Mouse (Mus musculus) midbrain, embryonic 14.5 days (tissue): ENCODE results near the gene Vmn1r39. TPM values are rescaled to one million over a fixed set of nuclear protein-coding genes. Genes with fewer than 3 reads are reported as not detected.
"Not testable (repeated sequence)": the region's sequence is repeated elsewhere in the genome, so short reads cannot be mapped to it uniquely, and the experiment has no call there.

ENCODE experiments used
- ATAC-seq: fragments of 200-750 bp; cut with Nextera tagmentation; 2 replicates; pipeline ENCODE4 v1.8.0; 2017; ENCODE audit warnings: moderate number of reproducible peaks, moderate library complexity; ENCODE audit not compliant: low FRiP score, low TSS enrichment
- DNase-seq: peaks from one replicate; pipeline ENCODE4 v3.0.0-alpha.2; 2015
- H3K27ac ChIP-seq: fragments of 300-500 bp; sonication (generic); replicated peaks from 2 replicates; pipeline ENCODE4 v1.5.1; 2014; ENCODE audit warnings: mild to moderate bottlenecking, low read depth, low read length, moderate library complexity
- H3K27me3 ChIP-seq: fragments of 300-500 bp; sonication (generic); 2 replicates; pipeline ENCODE4 v1.6.1; 2014; ENCODE audit warnings: low read length, control low read depth, mixed read lengths; ENCODE audit not compliant: control insufficient read depth, insufficient read depth
- H3K36me3 ChIP-seq: fragments of 300-500 bp; sonication (generic); 2 replicates; pipeline ENCODE4 v1.6.1; 2014; ENCODE audit warnings: low read length, control low read depth; ENCODE audit not compliant: control insufficient read depth, insufficient read depth
- H3K4me1 ChIP-seq: fragments of 300-500 bp; sonication (generic); 2 replicates; pipeline ENCODE4 v1.6.1; 2014; ENCODE audit warnings: mild to moderate bottlenecking, antibody characterized with exemption, low read length, control low read depth; ENCODE audit not compliant: control insufficient read depth, insufficient read depth
- H3K4me2 ChIP-seq: fragments of 300-500 bp; sonication (generic); 2 replicates; pipeline ENCODE4 v1.6.1; 2014; ENCODE audit warnings: mild to moderate bottlenecking, low read length, moderate library complexity
- H3K4me3 ChIP-seq: fragments of 300-500 bp; sonication (generic); replicated peaks from 2 replicates; pipeline ENCODE4 v1.5.1; 2014; ENCODE audit warnings: low read depth, low read length
- H3K9ac ChIP-seq: fragments of 300-500 bp; sonication (generic); replicated peaks from 2 replicates; pipeline ENCODE4 v1.6.1; 2014; ENCODE audit warnings: mild to moderate bottlenecking, low read length, moderate library complexity
- H3K9me3 ChIP-seq: fragments of 300-500 bp; sonication (generic); 2 replicates; pipeline ENCODE4 v1.6.1; 2016; ENCODE audit warnings: low read length, control low read depth, mixed read lengths; ENCODE audit not compliant: control insufficient read depth
- polyA plus RNA-seq: library from polyadenylated mRNA; unstranded; fragments of >200 nt; fragmentation: Nextera tagmentation; extraction: Ambion mirVana; gene quantifications from 2 replicates; pipeline ENCODE4 v1.2.1, GENCODE M21; 2014

Gene Vmn1r39
- polyA plus RNA-seq, 1 experiment from 2014 or later: not detected

DNA sequence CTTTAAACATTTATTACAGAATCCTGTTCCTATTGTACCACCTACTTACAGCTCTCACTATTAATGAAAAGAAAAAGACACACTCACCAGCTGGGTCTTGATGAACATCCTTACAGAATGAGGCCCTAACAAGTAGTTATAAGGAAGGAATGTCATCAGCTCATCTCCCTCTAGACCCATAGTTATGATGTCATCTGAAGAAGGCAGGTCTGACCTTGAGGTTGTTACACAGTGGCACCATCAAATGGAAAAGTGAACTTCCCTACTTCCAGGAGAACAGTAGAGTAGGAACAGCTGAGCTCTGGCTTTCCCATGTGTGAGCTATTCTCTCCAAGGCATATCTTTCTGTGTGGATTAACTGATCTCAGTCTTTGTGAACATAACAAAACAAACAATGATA is 27.9 kb downstream of the Vmn1r39 start, which contains the start of gene Vmn1r38:
Gene Vmn1r38, minus strand, starts transcription at position 101 of the 400 bp plus-strand sequence.
- H3K9ac ChIP-seq, H3K4me3 ChIP-seq, DNase-seq, H3K27ac ChIP-seq, H3K4me2 ChIP-seq, ATAC-seq, H3K36me3 ChIP-seq, H3K9me3 ChIP-seq, H3K4me1 ChIP-seq, H3K27me3 ChIP-seq: not testable (repeated sequence)

Other genes starting within 250 kb of the Vmn1r39 start
- not detected in 2 replicates for gene Vmn1r33, start 192.3 kb downstream of the Vmn1r39 start, polyA plus RNA-seq
- gene Vmn1r34, start 166.7 kb downstream of the Vmn1r39 start, polyA plus RNA-seq: not detected in 2 replicates
- gene Vmn1r35, start 124.7 kb downstream of the Vmn1r39 start, polyA plus RNA-seq: not detected in 2 replicates
- not detected in 2 replicates for gene Vmn1r36, start 91.4 kb downstream of the Vmn1r39 start, polyA plus RNA-seq
- not detected in 2 replicates for gene Vmn1r37, start 81.2 kb downstream of the Vmn1r39 start, polyA plus RNA-seq
- gene Vmn1r38, start 28.0 kb downstream of the Vmn1r39 start, polyA plus RNA-seq: not detected in 2 replicates
- 34.7 and 36.7 TPM in 2 replicates for gene Gng12, start 85.8 kb upstream of the Vmn1r39 start, polyA plus RNA-seq
- 13.7 and 18.6 TPM in 2 replicates for gene Gadd45a, start 226.8 kb upstream of the Vmn1r39 start, polyA plus RNA-seq